Mouse (Mus musculus) kidney, postnatal 36 days (tissue): ENCODE results near the gene Olfr1243.
"Not testable (repeated sequence)": the region's sequence is repeated elsewhere in the genome, so short reads cannot be mapped to it uniquely, and the experiment has no call there.

Source experiments
- DNase-seq, 2 experiments: peaks; one replicate each; pipeline ENCODE4 v3.0.0; 2021 to 2022; ENCODE audit warnings: mixed read lengths in 2 of 2

Gene Olfr1243

DNA sequence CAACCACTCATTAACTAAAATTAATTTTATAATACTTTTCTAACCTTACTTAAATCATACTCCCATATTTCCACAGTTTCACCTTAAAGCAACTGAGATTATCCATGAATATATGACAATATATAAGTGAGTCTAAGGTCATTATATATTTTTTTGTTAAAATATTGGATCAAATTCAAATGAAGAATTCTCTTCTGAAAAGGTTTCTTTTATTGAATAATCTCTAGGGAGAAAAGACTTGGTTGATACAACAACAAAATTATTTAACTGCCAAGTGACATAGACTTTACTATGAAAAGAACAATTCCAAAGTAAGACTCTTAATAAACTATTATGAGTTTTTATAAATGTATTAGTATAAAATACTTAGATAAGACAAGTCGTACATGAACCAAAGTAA is at the start of gene Olfr1243:
Olfr1243 (minus strand) TSS at position 101 of the 400 bp plus-strand sequence.
- DNase-seq, result no peak

DNA sequence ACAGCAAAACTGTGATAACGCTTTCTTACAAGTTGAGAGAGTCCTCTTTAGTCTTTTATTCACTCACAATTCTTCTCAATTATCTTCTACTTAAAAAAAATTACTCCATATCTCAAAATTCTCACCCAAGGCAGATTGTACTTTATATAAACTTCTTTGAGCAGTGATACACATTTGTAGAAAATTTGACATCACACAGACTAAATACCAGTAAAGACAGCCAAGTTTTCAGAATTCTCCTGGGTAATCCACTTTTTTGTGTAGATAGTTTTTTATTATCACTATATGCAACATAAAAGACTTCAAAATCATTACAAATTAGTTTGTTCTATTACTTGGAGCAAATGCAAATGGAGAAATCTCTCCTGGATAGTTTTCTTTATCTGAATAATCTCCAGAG is 47.1 kb upstream of the Olfr1243 start, which contains the start of gene Olfr1245:
Olfr1245 (minus strand) TSS at position 101 of the 400 bp plus-strand sequence.
- DNase-seq, result no peak

- not testable (repeated sequence) for DNase-seq
Observed at GRCm38 (mm10) chr2:89562706-89563105, 31.4 kb upstream of the Olfr1243 start.

DNA sequence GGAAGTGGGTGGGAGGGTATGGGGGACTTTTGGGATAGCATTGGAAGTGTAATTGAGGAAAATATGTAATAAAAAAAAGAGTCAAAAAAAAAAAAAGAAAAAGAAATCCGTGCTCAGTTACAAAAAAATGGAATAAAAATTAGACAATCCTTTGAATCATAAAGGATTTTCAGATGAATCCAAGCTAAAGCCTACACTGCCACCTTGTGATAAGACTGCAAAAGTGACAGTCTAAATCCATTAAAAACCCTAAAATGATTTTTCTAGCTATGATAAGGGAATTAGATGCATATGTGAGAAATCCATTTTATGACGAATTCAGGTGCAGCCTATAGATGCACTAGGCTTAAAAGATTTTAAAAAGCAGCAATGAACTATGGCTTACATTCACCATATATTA is 13.2 kb upstream of the Olfr1243 start:
- DNase-seq, result no peak

- DNase-seq, result no peak
Observed at GRCm38 (mm10) chr2:89539923-89540322, 8.6 kb upstream of the Olfr1243 start.

GRCm38 (mm10) chr2:89498235-89498634 is 33.1 kb downstream of the Olfr1243 start, which contains the start of gene Olfr1242:
TSS of gene Olfr1242 (minus strand) at chr2:89498335.
- no peak for DNase-seq

- DNase-seq, result no peak
Observed at GRCm38 (mm10) chr2:89487026-89487425, 44.3 kb downstream of the Olfr1243 start, which contains the start of gene Olfr1241. TSS of gene Olfr1241 (minus strand) at chr2:89487126.
